Mouse (Mus musculus): ENCODE results near the gene Arf3.

The Arf3 gene

GRCm38 (mm10) chr15:98789661-98790535 is 26.9 kb upstream of the Arf3 start, which contains the start of gene Wnt1:
Wnt1 (plus strand) TSS chr15:98789857.
- no peak for DNase-seq

- DNase-seq = no peak
Measured at GRCm38 (mm10) chr15:98788972-98789660, 26.1 kb upstream of the Arf3 start.

- DNase-seq = no peak
Measured at GRCm38 (mm10) chr15:98787930-98788329, 24.9 kb upstream of the Arf3 start.

GRCm38 (mm10) chr15:98785744-98786143 is 22.7 kb upstream of the Arf3 start:
- no peak for DNase-seq

GRCm38 (mm10) chr15:98781166-98781565 is 18.2 kb upstream of the Arf3 start:
- DNase-seq = no peak

GRCm38 (mm10) chr15:98780573-98780972 is 17.6 kb upstream of the Arf3 start:
- DNase-seq = no peak

- no peak for DNase-seq
Measured at GRCm38 (mm10) chr15:98780075-98780474, 17.1 kb upstream of the Arf3 start.

- no peak for DNase-seq
Measured at GRCm38 (mm10) chr15:98778806-98779205, 15.8 kb upstream of the Arf3 start.

GRCm38 (mm10) chr15:98778191-98778770 is 15.3 kb upstream of the Arf3 start:
- DNase-seq = no peak

- DNase-seq = no peak
Measured at GRCm38 (mm10) chr15:98777762-98778161, 14.7 kb upstream of the Arf3 start, which contains the start of gene Wnt10b. Wnt10b (minus strand) TSS chr15:98778150.

GRCm38 (mm10) chr15:98777005-98777616 is 14.1 kb upstream of the Arf3 start:
- no peak for DNase-seq

- DNase-seq = no peak
Measured at GRCm38 (mm10) chr15:98776280-98777004, 13.4 kb upstream of the Arf3 start.

GRCm38 (mm10) chr15:98775533-98775932 is 12.5 kb upstream of the Arf3 start:
- DNase-seq = no peak

- no peak for DNase-seq
Measured at GRCm38 (mm10) chr15:98774096-98774495, 11.1 kb upstream of the Arf3 start.

- no peak for DNase-seq
Measured at GRCm38 (mm10) chr15:98772511-98773211, 9.6 kb upstream of the Arf3 start.

- no peak for DNase-seq
Measured at GRCm38 (mm10) chr15:98771813-98772425, 8.9 kb upstream of the Arf3 start.

GRCm38 (mm10) chr15:98768259-98768658 is 5.2 kb upstream of the Arf3 start:
- no peak for DNase-seq

GRCm38 (mm10) chr15:98765929-98766328 is 2.9 kb upstream of the Arf3 start:
- no peak for DNase-seq

- peak; percentile 62 for DNase-seq
Measured at GRCm38 (mm10) chr15:98762201-98762621, 803 bp downstream of the Arf3 start.

- no peak for DNase-seq
Measured at GRCm38 (mm10) chr15:98754125-98754524, 8.9 kb downstream of the Arf3 start.

- no peak for DNase-seq
Measured at GRCm38 (mm10) chr15:98753021-98753423, 10.0 kb downstream of the Arf3 start.
